Mouse (Mus musculus) left cerebral cortex, adult 8-10 months (tissue): ENCODE measurements at regions not wholly inside any gene's neighbourhood (a gene's known extent, or its start where the extent isn't known, plus 50 kb on each side); places are given as distances from the start of the nearest gene placed in this dataset.
A peak's percentile ranks its signal among the peaks of the same experiment; 100 is the strongest.

Experiments
- DNase-seq, 2 experiments: peaks; one replicate each; pipeline ENCODE4 v3.0.0; 2022; ENCODE audit warnings: low spot score in 2 of 2

DNA sequence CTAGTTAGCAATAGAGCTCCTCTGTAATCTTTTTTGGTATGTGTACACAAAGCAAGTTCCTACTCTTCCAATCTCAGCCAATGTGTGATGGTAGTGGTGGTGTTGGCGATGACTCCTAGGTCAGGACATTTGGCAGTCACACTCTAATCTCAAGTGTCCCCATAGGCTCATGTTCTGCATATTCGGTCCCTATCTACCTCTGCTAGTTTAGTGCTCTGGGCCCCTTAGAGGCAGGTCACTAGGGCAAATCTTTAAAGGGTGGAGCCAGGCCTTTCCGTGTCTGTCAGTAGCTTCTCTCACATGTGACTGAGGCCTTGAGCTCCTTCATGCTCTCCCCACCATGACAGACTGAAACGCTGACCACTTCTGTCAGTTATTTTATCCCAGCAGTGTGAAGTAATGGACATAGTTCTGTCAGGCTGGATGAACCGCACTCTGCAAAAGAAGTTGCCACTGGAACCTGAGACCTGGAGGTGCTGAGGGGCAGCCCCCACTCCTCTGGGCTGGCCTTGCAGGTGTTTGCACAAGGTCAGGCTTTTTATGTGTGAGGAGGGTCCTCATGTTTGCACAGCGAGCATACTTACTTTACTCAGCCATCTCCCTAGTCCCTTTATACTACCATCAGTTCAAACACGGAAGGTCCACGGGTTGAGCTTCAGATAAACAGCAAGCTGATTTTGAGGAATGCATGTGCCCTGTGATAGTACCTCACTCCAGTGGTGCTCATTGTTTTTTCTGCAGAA, 75.3 kb upstream of the Ywhaq start:
- no peak for DNase-seq

DNA sequence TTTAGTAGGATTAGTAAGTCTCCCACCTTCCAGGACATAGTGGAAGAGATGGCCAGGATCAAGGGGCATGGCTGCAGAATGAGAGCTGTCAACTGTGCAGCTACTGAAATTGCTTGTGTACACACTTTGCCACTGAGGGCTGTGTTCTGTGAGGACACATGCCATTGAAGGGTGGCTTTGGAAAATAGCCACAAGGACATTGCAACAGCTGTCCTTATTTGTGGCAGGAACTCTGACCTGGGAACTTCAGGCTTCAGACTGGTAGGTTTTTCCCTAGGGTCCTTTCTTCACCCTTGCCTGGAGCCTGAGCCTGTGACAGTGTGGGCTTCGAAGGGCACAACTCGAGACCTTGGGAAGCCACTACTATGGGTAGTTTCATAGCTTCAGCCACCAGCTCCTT, 64.2 kb upstream of the Ywhaq start:
- DNase-seq = no peak

DNA sequence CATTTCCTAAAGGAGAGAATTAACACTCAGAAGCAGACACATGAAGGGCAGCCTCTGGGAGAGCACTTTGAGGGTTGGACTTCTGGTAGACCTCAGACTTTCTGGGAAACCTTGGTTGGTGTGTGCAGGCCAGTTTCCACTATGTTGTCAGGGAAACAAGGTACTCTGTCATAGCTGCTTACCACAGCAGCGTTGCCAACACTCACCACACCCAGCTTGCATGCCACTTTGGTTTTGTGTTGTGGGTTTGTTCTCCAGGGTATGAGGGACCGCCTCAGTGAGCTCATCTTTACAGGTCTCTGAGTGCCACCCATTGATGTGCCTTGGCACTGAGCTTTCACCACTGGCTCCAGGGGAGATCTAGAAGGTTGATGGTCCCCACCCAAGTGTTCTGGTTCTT, 62.8 kb upstream of the Ywhaq start:
- DNase-seq = no peak

DNA sequence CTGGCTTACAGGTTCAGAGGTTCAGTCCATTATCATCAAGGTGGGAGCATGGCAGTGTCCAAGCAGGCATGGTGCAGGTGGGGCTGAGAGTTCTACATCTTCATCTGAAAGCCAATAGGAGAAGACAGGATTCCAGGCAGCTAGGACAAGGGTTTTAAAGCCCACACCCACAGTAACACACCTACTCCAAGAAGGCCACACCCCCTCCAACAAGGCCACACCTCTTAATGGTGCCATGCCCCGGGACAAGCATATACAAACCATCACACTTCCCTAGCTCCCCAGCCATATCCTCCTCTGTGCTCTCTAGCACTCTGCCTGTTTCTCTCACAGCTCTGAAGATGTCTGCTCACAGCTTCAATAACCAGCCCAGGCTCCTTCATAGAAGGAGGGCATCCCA, 61.8 kb upstream of the Ywhaq start:
- DNase-seq = no peak

DNA sequence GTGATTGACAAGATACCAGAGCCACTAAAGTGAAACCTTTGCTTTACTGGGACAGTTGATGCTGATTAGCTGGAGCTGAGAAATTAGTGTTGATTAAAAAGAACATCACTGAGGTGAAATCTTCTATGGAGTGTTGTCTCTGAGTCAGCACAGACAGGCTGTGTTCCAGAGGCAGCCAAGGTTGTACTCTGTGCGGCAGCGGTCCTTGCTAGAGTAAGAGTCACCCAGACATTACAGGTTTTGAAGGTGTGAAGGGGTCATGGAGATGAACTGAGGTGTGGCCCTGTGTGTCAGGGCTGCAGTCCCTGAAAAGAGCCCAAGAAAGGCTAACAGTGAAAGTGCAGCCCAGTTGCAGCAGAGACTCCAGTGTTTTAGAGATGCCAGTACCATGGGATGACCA, 59.1 kb upstream of the Ywhaq start:
- no peak for DNase-seq

DNA sequence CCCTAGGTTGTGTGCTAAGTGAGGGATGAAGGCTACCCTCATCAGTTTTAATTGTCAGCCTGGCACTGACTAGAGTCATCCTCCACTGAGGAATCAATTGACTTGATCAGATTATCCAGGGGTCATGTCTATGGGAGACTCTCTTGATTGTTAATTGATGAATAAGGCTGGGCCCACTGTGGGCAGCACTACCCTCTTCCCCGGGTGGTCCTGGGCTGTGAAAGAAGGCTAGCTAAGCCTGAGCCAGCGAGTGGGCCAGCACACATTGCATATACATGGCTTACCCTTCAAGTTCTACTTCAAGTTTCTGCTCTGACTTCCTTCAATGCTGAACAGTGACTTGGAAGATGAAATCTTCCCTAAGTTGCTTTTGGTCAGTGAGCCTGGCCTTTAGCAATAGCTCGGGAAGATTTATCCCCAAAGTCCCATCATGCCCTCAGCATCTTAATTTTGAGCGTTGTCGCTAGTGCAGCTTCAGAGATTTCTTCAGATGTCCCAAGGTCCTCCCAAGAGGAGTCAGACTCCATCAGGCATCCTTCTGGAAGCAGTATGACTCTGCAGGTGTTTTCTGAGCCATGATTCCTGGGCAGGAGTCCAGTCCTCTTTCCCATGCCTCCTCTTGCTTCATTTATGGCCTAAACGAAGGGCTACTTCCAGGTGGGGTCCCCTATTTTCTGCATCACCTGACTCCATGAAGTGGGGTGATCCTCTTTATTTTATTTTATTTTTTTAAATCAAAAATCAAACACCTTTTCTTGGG, 55.7 kb upstream of the Ywhaq start:
- no peak for DNase-seq

DNA sequence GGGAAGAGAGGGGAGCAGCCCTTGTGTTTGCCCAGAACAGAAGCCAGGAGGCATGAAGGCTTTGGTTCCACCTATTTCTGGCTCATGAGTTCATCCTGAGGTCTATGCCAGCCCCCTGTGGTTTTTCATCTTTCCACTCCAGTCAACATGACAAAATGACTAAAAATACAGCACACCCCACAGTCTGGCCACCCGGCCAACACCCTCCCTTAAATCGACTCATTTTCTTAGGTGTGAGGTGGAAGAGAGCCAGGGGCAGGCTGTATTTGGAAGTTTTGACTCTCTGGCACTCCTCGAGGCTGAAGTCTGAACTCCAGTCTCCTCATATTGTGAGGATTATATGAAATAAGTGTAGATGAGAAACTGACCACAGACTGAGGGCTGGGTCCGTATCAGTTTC, 55.0 kb upstream of the Ywhaq start:
- DNase-seq = peak in 1 of 2 experiments; percentile 57

DNA sequence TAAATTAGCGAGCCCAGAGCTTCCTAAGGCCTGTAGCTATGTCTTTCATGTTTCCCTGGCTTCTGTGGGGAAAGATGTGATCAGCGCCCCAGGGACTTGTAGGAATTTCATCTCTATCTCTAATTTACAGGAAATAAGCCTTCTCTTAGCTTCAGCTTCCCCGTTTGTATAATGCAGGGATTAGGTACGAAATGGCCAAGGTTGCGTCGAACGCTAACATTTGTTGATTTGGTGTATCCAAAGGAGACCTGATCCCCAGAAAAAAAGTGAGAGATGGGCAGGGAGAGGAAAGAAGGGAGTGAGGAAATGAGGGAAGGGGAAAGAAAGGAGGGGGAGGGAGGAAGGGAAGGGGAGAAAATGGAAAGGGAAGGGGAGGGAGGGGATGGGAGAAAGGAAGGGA, 54.5 kb upstream of the Ywhaq start:
- DNase-seq = no peak

DNA sequence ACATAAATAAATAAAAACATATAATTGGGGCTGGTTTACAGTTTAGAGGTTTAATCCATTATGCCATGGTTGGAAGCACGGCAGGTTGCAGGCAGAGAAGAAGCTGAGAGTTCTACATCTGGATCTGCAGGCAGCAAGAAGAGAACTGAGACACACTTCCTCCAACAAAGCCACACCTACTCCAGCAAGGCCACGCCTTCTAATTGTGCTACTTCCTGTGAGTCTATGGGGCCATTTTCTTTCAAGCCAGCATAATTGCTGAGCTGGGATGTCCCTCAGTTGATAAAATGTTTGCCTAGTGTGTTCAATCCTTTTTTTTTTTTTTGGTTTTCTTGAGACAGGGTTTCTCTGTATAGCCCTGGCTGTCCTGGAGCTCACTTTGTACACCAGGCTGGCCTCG, 52.8 kb upstream of the Ywhaq start:
- no peak for DNase-seq
